Mouse (Mus musculus): ENCODE results near the gene Pcsk4. TPM values are rescaled to one million over a fixed set of nuclear protein-coding genes. Genes with fewer than 3 reads are reported as not detected.
A peak's percentile ranks its signal among the peaks of the same experiment; 100 is the strongest.

Gene Pcsk4
- 2.5 and 2.6 TPM in 2 replicates for polyA plus RNA-seq (2015; fragmentation: Nextera tagmentation; extraction: Ambion mirVana)

DNA sequence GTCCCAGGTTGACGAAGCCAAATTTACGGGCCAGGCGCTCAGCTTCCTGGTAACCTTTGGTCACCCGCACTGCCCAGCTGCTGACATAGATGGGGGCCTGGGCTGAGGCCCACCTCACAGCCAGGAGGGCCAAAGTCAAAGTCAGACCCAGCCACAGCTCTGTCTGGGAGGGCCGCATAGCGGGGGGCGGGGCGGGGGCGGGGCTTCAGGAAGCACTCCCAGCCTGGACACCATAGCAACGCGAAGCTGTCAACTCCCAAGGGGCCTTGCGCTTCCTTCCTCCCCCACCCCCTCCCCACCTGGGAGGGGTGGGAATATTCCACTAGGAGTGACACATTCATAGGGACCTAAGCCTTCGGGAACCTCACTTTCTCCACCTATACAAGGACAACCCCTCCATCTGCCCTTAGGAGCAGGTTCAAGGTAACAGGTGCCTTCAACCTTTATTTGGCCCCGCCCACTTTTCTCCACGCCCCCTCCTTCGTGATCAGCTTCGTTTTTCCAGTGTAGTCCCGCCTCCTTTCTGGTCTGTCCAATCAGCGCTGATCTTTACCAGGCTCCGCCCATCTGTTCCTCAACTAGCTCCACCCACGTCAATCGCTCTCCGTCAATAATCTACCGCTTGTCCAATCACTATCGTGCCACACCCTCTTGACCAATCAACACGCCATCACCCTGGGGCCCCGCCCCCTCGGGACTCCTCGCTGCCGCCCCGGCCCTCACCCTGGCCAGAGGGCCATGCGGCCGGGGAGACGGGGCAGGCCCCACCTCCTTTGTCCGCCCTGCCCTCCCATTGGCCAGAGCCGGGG is at the start of gene Pcsk4, which contains the start of gene Reep6:
Gene Pcsk4 (minus strand): TSS at position 226 of the 809 bp plus-strand sequence.
Gene Reep6 (plus strand): TSS at position 681 of the 809 bp plus-strand sequence.
- peak; percentile 91 for ATAC-seq (replicated peaks)
- Histone ChIP-seq H3K9me3 (no peaks in the 10 kb centered on the region), H3K9ac (replicated peaks) (peak within 1 kb of the TSS; percentile 53), H3K27ac (replicated peaks) (no peak within 1 kb of the TSS), H3K36me3 (no peaks in the 10 kb centered on the region), H3K4me1 (peaks cover 15% of the 10 kb centered on the region), H3K4me3 (peak within 1 kb of the TSS; percentile 51), H3K27me3 (peaks cover 7% of the 10 kb centered on the region; the same call in 1 of the 2 replicates), H3K4me2 (replicated peaks) (peak within 1 kb of the TSS; percentile 85)
- 4% methylated on average over 36 of the region's 36 CpGs for WGBS

DNA sequence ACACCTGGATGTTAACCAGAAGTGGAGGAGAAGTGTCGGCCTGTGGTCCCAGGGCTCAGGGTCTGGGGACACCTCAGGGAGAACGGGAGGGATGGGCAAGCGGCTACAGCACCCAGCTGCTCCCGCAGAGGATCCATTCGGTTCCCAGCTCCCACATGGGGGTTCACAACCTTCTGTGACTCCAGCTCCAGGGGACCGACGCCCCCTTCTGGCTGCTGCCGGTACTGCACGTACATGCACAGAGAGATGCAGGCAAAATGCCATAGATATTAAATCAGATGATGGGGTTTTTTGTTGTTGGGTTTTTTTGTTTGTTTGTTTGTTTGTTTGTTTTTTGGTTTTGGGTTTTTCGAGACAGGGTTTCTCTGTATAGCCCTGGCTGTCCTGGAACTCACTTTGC is 48.4 kb upstream of the Pcsk4 start:
- no peak for ATAC-seq (replicated peaks)
- H3K4me2 ChIP-seq (replicated peaks), result no peak overlapping the region
- H3K4me3 ChIP-seq, result no peak overlapping the region
- H3K9me3 ChIP-seq, result no peaks in the 10 kb centered on the region
- H3K27ac ChIP-seq (replicated peaks), result no peak overlapping the region
- no peaks in the 10 kb centered on the region for H3K27me3 ChIP-seq
- 49% methylated on average over 10 of the region's 10 CpGs for WGBS
- H3K36me3 ChIP-seq, result peaks cover 33% of the 10 kb centered on the region
- H3K4me1 ChIP-seq, result peaks cover 8% of the 10 kb centered on the region; the same call in 1 of the 2 replicates
- no peak overlapping the region for H3K9ac ChIP-seq (replicated peaks)

DNA sequence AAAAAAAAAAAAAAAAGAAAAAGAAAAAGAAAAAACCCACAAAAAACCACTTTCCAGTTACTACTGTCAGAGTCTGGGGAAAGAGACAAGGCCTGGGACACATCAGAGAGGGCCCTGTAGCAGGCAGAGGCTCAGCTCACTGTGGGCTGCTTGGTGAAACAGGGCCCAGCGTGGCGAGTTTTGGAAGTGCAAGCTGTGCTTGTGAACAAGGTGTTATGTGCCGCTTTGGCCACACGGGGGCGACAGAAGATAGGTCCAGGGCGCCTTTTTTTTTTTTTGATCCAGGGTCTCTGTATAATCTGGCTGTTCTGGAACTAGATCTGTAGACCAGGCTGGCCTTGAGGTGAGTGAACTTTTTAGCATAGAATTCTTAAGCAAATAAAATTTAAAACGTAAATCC is 46.9 kb upstream of the Pcsk4 start:
- H3K4me3 ChIP-seq, result no peak overlapping the region
- 2% methylated on average over 7 of the region's 7 CpGs for WGBS
- H3K9ac ChIP-seq (replicated peaks), result no peak overlapping the region
- H3K36me3 ChIP-seq, result peaks cover 18% of the 10 kb centered on the region
- H3K27me3 ChIP-seq, result no peaks in the 10 kb centered on the region
- H3K9me3 ChIP-seq, result no peaks in the 10 kb centered on the region
- 0 out of 2 replicates have a peak, but pooled peaks have one; percentile 49 for ATAC-seq (replicated peaks)
- no peak overlapping the region for H3K27ac ChIP-seq (replicated peaks)
- H3K4me2 ChIP-seq (replicated peaks), result no peak overlapping the region
- H3K4me1 ChIP-seq, result peaks cover 14% of the 10 kb centered on the region

DNA sequence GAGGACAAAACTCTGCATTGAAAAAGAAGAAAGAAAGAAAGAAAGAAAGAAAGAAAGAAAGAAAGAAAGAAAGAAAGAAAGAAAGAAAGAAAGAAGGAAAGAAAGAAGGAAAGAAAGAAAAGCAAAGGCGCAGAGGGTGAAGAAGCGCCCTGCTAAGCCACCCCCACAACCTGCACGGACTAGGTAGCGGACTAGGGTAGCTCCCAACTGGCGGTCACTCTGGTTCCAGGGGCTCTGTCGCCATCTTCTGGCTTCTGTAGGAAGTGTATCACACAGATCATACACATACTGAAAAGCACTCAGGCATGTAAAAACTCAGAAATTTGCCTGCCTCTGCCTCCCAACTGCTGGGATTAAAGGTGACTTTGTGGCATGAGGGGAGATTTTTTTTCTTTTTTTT is 44.8 kb upstream of the Pcsk4 start:
- peaks cover 13% of the 10 kb centered on the region for H3K4me1 ChIP-seq
- H3K27ac ChIP-seq (replicated peaks), result no peak overlapping the region
- H3K36me3 ChIP-seq, result no peaks in the 10 kb centered on the region
- no peak overlapping the region for H3K4me3 ChIP-seq
- H3K4me2 ChIP-seq (replicated peaks), result no peak overlapping the region
- no peak for ATAC-seq (replicated peaks)
- H3K27me3 ChIP-seq, result no peaks in the 10 kb centered on the region
- H3K9ac ChIP-seq (replicated peaks), result no peak overlapping the region
- H3K9me3 ChIP-seq, result no peaks in the 10 kb centered on the region
- whole genome bisulfite sequencing, result 25% methylated on average over 6 of the region's 6 CpGs

DNA sequence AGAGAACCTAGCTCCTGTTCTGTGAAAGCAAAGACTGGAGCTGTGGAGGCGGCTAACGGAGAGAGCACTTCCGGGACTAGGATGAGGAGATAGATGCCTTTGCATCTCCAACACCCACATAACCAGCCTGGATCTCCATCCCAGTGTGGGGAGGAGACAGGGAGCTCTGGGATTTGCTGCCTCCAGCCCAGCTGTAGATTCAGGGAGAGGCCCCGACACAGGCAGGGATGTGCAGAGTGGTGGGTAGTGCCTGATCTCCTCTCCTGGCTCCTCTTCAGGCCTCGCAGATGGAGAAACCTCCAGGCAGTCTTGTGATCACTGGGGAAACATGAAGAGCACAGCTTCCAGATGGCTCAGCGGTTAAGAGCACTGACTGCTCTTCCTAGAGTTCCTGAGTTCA is 43.4 kb upstream of the Pcsk4 start:
- Histone ChIP-seq H3K4me2 (replicated peaks) (no peak overlapping the region), H3K4me1 (peaks cover 13% of the 10 kb centered on the region), H3K27ac (replicated peaks) (no peak overlapping the region), H3K27me3 (no peaks in the 10 kb centered on the region), H3K4me3 (no peak overlapping the region), H3K9ac (replicated peaks) (no peak overlapping the region), H3K9me3 (no peaks in the 10 kb centered on the region), H3K36me3 (no peaks in the 10 kb centered on the region)
- WGBS, result 89% methylated on average over 6 of the region's 6 CpGs
- no peak for ATAC-seq (replicated peaks)

DNA sequence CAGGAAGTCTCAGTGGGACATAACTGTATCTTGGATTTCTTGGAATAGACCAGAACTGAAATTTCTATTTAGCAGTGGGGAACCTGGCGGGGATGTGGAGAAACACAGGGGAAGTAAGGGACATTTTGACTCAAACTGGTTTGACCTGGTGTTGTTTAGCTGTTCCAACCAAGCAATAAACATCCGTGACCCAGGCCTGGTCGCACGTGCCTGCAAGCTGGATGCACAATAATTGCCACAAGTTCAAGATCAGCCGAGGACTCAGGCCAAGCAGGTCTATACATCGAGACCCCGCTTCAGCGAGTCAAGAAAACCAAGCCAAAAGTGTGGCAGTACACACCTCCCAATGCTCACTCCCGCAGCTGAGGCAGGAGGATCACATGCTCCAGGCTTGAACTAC is 42.7 kb upstream of the Pcsk4 start:
- Histone ChIP-seq H3K4me3 (0 out of 2 replicates have a peak overlapping the region, but pooled peaks have one; percentile 25), H3K27ac (replicated peaks) (peak overlapping the region; percentile 54)
- peak; percentile 7; the same call in 1 of the 2 replicates for ATAC-seq (replicated peaks)

DNA sequence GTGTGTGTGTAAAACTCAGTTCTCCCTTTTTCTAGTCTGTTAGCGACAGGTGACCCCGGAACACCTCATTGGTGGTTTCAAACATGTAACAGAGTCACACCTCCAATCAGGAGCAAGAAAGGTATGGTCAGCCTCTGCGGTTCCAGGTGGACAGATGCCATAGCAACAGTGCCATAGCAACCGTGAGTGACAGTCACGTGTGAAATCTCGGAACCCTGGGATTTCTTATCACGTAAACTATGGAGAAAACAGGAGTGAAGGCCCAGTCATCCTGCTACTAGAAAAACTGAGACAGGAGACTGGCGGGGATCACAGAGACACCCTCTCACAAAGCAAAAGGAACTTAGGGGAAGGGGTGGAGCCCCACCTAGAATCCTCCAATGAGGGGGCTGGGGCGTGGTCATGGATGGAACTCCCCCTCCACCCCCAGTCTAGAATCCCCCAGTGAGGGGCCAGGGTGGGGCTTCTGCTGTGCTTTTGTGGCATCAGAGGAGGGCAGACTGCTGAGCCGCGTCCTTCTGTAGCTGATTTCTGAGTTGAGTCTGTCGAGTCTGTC is 42.2 kb upstream of the Pcsk4 start:
- Histone ChIP-seq H3K4me1 (peaks cover 13% of the 10 kb centered on the region), H3K27ac (replicated peaks) (peak overlapping the region; percentile 54), H3K36me3 (no peaks in the 10 kb centered on the region), H3K4me3 (peak overlapping the region; percentile 25), H3K9me3 (no peaks in the 10 kb centered on the region), H3K27me3 (no peaks in the 10 kb centered on the region), H3K9ac (replicated peaks) (0 out of 2 replicates have a peak overlapping the region, but pooled peaks have one; percentile 19), H3K4me2 (replicated peaks) (peak overlapping the region; percentile 29)
- 2% methylated on average over 12 of the region's 12 CpGs for WGBS
- ATAC-seq (replicated peaks), result peak; percentile 75

More for the DNA sequence above, 42.7 kb upstream of the Pcsk4 start:
- Histone ChIP-seq H3K36me3 (no peaks in the 10 kb centered on the region), H3K4me1 (peaks cover 13% of the 10 kb centered on the region), H3K9me3 (no peaks in the 10 kb centered on the region), H3K9ac (replicated peaks) (0 out of 2 replicates have a peak overlapping the region, but pooled peaks have one; percentile 19), H3K4me2 (replicated peaks) (peak overlapping the region; percentile 29), H3K27me3 (no peaks in the 10 kb centered on the region)
- WGBS, result 48% methylated on average over 9 of the region's 9 CpGs

DNA sequence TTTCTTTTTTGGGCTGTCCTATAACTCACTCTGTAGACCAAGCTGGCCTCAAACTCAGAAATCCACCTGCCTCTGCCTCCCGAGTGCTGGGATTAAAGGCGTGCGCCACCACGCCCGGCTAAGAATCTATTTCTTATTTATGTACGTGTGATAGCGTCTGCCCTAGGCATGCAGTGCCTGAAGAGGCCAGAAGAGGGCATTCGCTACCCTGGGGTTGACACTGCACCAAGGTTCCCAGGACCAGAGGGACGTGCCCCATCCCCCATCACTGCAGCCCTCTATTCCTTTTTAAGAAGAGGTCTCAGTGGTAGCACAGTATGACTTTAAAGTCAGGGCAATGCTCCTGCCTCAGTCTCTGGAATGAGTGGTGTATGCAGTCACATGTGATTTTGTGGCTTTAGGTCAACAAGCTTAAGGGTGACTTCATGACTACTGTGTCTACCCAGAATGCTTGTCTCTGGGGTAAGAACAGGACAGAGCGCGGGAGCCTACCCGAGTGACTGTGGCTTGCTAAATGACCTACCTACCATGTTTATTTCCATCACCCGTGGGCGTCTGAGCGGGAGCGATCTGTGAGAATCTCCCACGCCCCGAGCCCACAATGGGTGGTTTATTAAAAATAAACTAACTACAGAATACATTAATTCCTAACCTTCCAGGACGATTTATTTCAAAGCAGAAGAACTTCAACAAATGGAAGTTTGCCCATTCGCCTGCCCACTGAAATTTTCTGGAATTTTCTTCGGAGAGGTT is 40.9 kb upstream of the Pcsk4 start:
- 86% methylated on average over 21 of the region's 21 CpGs for WGBS

DNA sequence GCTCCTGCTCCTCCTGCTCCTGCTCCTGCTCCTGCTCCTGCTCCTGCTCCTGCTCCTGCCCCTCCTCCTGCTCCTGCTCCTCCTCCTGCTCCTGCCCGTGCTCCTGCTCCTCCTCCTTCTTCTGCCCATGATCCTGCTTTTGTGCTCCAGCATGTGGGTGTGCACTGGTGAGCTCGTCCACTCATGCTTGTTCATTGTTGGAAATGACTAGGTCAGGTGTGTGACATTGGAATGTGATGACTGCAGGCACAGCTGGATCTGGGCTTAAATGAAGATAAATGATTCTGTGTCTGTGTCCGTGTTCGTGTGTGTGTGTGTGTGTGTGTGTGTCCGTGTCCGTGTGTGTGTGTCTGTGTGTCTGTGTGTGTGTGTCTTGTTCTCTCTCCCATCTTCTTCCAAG is 39.1 kb upstream of the Pcsk4 start:
- no peak overlapping the region for H3K9ac ChIP-seq (replicated peaks)
- H3K27me3 ChIP-seq, result 0 out of 2 replicates have a peak, but pooled peaks cover 10% of the 10 kb centered on the region
- no peaks in the 10 kb centered on the region for H3K9me3 ChIP-seq
- 90% methylated on average over 6 of the region's 6 CpGs for WGBS
- H3K4me3 ChIP-seq, result no peak overlapping the region
- peaks cover 16% of the 10 kb centered on the region for H3K4me1 ChIP-seq
- no peak for ATAC-seq (replicated peaks)
- H3K36me3 ChIP-seq, result no peaks in the 10 kb centered on the region
- no peak overlapping the region for H3K27ac ChIP-seq (replicated peaks)
- H3K4me2 ChIP-seq (replicated peaks), result no peak overlapping the region

More for the DNA sequence above, 40.9 kb upstream of the Pcsk4 start:
- Histone ChIP-seq H3K4me1 (peaks cover 13% of the 10 kb centered on the region), H3K27ac (replicated peaks) (no peak overlapping the region), H3K4me3 (no peak overlapping the region), H3K9ac (replicated peaks) (no peak overlapping the region), H3K27me3 (no peaks in the 10 kb centered on the region), H3K9me3 (no peaks in the 10 kb centered on the region), H3K36me3 (no peaks in the 10 kb centered on the region), H3K4me2 (replicated peaks) (no peak overlapping the region)
- no peak for ATAC-seq (replicated peaks)

DNA sequence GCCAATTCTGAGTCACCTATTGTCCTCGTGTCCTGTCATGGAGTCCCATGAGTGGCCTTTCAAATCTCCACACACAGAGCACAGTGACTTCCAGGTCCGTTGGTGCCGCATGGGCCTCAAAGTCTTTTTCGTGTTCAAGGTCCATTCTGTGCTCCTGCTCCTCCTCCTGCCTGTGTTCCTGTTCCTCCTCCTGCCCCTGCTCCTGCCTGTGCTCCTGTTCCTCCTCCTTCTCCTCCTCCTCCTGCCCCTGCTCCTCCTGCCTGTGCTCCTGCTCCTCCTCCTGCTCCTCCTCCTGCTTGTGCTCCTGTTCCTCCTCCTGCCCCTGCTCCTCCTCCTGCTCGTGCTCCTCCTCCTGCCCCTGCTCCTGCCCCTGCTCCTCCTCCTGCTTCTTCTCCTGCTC is 38.7 kb upstream of the Pcsk4 start:
- ATAC-seq (replicated peaks), result no peak
- H3K27me3 ChIP-seq, result 0 out of 2 replicates have a peak, but pooled peaks cover 10% of the 10 kb centered on the region

DNA sequence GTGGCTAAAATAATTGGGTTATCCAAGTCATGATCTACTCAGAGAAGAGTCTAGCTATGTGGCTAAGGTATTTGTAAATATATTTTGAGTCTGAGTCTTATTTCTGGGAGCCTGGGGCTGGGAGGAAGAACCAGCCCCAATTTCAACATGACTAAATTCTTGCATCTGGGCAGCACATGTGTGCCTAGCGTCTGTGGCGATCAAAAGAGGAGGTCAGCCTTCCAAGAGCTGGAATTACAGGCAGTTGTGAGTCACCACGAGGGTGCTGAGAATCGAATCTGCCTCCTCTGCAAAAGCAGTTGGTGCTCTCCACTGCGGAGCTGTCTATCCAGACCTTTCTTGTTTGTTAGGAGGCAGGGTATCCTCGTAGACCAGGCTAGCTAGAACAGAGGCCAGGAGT is 36.4 kb upstream of the Pcsk4 start:
- Histone ChIP-seq H3K27ac (replicated peaks) (no peak overlapping the region), H3K4me1 (0 out of 2 replicates have a peak, but pooled peaks cover 3% of the 10 kb centered on the region), H3K9me3 (no peaks in the 10 kb centered on the region), H3K4me2 (replicated peaks) (no peak overlapping the region), H3K4me3 (no peak overlapping the region), H3K36me3 (no peaks in the 10 kb centered on the region), H3K9ac (replicated peaks) (no peak overlapping the region), H3K27me3 (0 out of 2 replicates have a peak, but pooled peaks cover 10% of the 10 kb centered on the region)
- WGBS, result 76% methylated on average over 6 of the region's 6 CpGs
- ATAC-seq (replicated peaks), result no peak

More for the DNA sequence above, 38.7 kb upstream of the Pcsk4 start:
- Histone ChIP-seq H3K4me1 (peaks cover 16% of the 10 kb centered on the region), H3K27ac (replicated peaks) (no peak overlapping the region), H3K9ac (replicated peaks) (no peak overlapping the region), H3K9me3 (no peaks in the 10 kb centered on the region), H3K4me3 (no peak overlapping the region), H3K4me2 (replicated peaks) (no peak overlapping the region), H3K36me3 (no peaks in the 10 kb centered on the region)
- 68% methylated on average over 5 of the region's 5 CpGs for WGBS

Measured in forebrain, embryonic 15.5 days (tissue).